Mouse (Mus musculus) gastrocnemius, postnatal 4 days (tissue): ENCODE measurements around the gene Olfr1037. TPM values are rescaled to one million over a fixed set of nuclear protein-coding genes. Genes with fewer than 3 reads are reported as not detected.
"Not testable (repeated sequence)": the region's sequence is repeated elsewhere in the genome, so short reads cannot be mapped to it uniquely, and the experiment has no call there.

Experiments used
- DNase-seq, 2 experiments: peaks; one replicate each; pipeline ENCODE4 v3.0.0; 2021 to 2022; ENCODE audit warnings: low spot score in 2 of 2, mixed read lengths in 2 of 2
- long read RNA-seq, 2 experiments: library from polyadenylated mRNA; stranded (forward); transcript quantifications; one replicate each; pipeline ENCODE4 v2.0.0; 2021
- total RNA-seq, 2 experiments: library from RNA; stranded (reverse); gene quantifications; 2 replicates each; pipeline ENCODE4 v1.2.3; 2021

The Olfr1037 gene
- not detected for total RNA-seq
- long read RNA-seq, experiment 1: 0 reads
- long read RNA-seq, experiment 2: 0 reads

- DNase-seq: no peak
Measured at GRCm38 (mm10) chr2:86087285-86087684, at the start of gene Olfr1037. Olfr1037 (minus strand) TSS chr2:86087385.

- no peak for DNase-seq
Measured at GRCm38 (mm10) chr2:86135828-86136227, 48.6 kb upstream of the Olfr1037 start, which contains the start of gene Olfr1039. Olfr1039 (minus strand) TSS chr2:86135928.

GRCm38 (mm10) chr2:86080478-86080877, 6.7 kb downstream of the Olfr1037 start:
- not testable (repeated sequence) for DNase-seq

DNA sequence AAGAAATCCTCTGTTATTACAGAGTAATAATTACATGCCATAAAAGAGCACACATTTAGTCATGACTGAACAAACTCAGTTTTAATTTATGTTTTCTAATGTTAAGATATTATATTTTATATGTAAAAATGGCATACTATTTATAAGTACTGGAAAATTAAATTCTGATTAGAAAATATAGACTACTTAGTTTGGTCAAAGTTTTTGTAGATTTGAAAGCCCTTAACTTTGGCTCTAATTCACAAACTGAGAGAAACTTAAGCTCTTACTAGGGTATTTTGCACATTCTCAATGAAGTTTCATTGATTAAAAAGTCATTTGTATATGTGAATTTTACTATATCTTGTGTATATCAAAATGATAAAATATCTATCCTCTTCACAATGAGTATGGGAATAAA, 13.5 kb downstream of the Olfr1037 start, which contains the start of gene Olfr1036:
Olfr1036 (plus strand) TSS at position 301 of the 400 bp plus-strand sequence.
- DNase-seq: not testable (repeated sequence)

- no peak for DNase-seq
Measured at GRCm38 (mm10) chr2:86070189-86070588, 17.0 kb downstream of the Olfr1037 start.

DNA sequence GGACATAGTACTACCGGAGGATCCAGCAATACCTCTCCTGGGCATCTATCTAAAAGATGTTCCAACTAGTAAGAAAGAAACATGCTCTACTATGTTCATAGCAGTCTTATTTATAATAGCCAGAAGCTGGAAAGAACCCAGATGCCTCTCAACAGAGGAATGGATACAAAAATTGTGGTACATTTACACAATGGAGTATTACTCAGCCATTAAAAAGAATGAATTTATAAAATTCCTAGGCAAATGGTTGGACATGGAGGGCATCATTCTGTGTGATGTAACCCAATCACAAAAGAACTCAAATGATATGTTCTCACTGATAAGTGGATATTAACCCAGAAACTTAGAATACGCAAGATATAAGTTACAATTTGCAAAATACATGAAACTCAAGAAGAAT, 23.4 kb downstream of the Olfr1037 start:
- not testable (repeated sequence) for DNase-seq

DNA sequence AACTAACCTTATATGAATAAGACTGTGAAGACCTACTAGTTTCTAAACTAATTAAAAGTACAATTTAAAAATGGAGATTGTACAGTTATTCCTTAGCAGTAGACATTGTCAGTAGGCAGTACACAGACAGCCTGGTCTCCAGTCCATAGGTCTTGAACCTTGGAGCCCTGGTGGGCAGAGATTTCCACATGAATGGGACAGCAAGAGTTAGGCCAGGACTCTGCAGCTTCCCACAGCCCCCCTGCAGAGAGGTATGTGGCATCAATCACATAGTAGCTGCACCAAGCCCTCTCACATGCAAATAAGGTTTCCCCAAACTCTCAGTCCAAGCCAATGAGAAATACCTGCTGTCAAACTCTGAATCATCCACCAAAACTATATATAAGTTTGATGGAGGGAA, 36.4 kb downstream of the Olfr1037 start:
- DNase-seq: not testable (repeated sequence)

DNA sequence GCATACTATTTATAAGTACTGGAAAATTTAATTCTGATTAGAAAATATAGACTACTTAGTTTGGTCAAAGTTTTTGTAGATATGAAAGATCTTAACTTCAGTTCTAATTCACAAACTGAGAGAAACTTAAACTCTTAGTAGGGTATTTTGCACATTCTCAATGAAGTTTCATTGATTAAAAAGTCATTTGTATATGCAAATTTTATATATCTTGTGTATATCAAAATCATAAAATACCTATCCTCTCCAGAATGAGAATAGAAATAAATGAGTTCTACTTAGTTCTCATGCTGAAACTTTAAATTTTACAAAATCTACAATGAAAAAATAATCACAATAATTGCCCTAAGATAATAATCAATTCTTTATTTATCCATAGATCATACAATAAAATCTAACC, 41.6 kb downstream of the Olfr1037 start, which contains the start of gene Olfr1034:
Olfr1034 (plus strand) TSS at position 301 of the 400 bp plus-strand sequence.
- DNase-seq: no peak

Other genes starting within 250 kb of the Olfr1037 start
- gene Olfr1019, start 241.9 kb downstream of the Olfr1037 start, total RNA-seq: not detected
- gene Olfr1020, start 240.4 kb downstream of the Olfr1037 start, total RNA-seq: not detected
- gene Olfr1022, start 218.8 kb downstream of the Olfr1037 start, total RNA-seq: not detected
- gene Olfr1023, start 201.7 kb downstream of the Olfr1037 start, total RNA-seq: not detected
- gene Olfr1024, start 182.3 kb downstream of the Olfr1037 start, total RNA-seq: not detected
- not detected for gene Olfr1025-ps1, start 172.2 kb downstream of the Olfr1037 start, total RNA-seq
- gene Olfr1026, start 165.8 kb downstream of the Olfr1037 start, total RNA-seq: not detected
- gene Olfr1028, start 136.9 kb downstream of the Olfr1037 start, total RNA-seq: not detected
- not detected for gene Olfr1029, start 113.5 kb downstream of the Olfr1037 start, total RNA-seq
- not detected for gene Olfr1030, start 108.1 kb downstream of the Olfr1037 start, total RNA-seq
- not detected for gene Olfr1031, start 97.1 kb downstream of the Olfr1037 start, total RNA-seq
- not detected for gene Olfr1032, start 81.8 kb downstream of the Olfr1037 start, total RNA-seq
- under 1 TPM; 0.08 to 0.10 TPM for gene Olfr1033, start 66.8 kb downstream of the Olfr1037 start, total RNA-seq
- not detected for gene Olfr1034, start 41.5 kb downstream of the Olfr1037 start, total RNA-seq
- not detected for gene Olfr1036, start 13.4 kb downstream of the Olfr1037 start, total RNA-seq
- not detected for gene Olfr1039, start 48.5 kb upstream of the Olfr1037 start, total RNA-seq
- gene Olfr1040, start 59.3 kb upstream of the Olfr1037 start, total RNA-seq: not detected
- not detected for gene Olfr1042, start 74.5 kb upstream of the Olfr1037 start, total RNA-seq
- gene Olfr1043, start 80.1 kb upstream of the Olfr1037 start, total RNA-seq: not detected
- gene Olfr1044, start 90.4 kb upstream of the Olfr1037 start, total RNA-seq: not detected
- gene Olfr52, start 98.3 kb upstream of the Olfr1037 start, total RNA-seq: not detected
- gene Olfr1045, start 115.6 kb upstream of the Olfr1037 start, total RNA-seq: not detected
- gene Olfr1046, start 131.9 kb upstream of the Olfr1037 start, total RNA-seq: not detected
- not detected for gene Olfr1047, start 144.0 kb upstream of the Olfr1037 start, total RNA-seq
- gene Olfr1048, start 152.9 kb upstream of the Olfr1037 start, total RNA-seq: not detected
- not detected for gene Olfr1049, start 170.9 kb upstream of the Olfr1037 start, total RNA-seq
- not detected for gene Olfr1051, start 191.7 kb upstream of the Olfr1037 start, total RNA-seq
- not detected for gene Olfr1052, start 205.1 kb upstream of the Olfr1037 start, total RNA-seq
- not detected for gene Olfr1053, start 227.9 kb upstream of the Olfr1037 start, total RNA-seq
- gene Olfr1054, start 248.0 kb upstream of the Olfr1037 start, total RNA-seq: not detected